ENCODE assay signal across 18 mouse cellular contexts in genomic region chr5:24172092-24172491, GRCm38 (mm10). TPM values are rescaled to one million over a fixed set of nuclear protein-coding genes. Genes with fewer than 3 reads are reported as not detected.
DNase-seq lines count a peak whose midpoint lies in the region; TF ChIP-seq lines count a peak whose summit lies in the region.
"Had no signal": no experiment of that assay in that cellular context is flagged by ENCODE, and none has a peak within 500 bp of the region (broad histone marks: within the 10 kb centered on the region; RNA-seq: fewer than 3 reads in every experiment).

No protein-coding gene starts in this region.

- no peak for TF ChIP-seq POLR2A in heart, adult 2 months (IDR thresholded peaks at IDR 0.05; ENCODE audit: insufficient read depth, low read depth, low read length)

- no peak overlapping the region for H3K9ac ChIP-seq in heart, adult 2 months (ENCODE audit: low read depth, low read length)
- H3K9ac ChIP-seq: embryonic facial prominence, embryonic 12.5 days; embryonic facial prominence, embryonic 15.5 days; hindbrain, embryonic 12.5 days; hindbrain, embryonic 15.5 days had no signal

- H3K27ac ChIP-seq in heart, adult 2 months, result no peak overlapping the region
- H3K27ac ChIP-seq in left cerebral cortex, adult 2 months, result no peak overlapping the region
- H3K27ac ChIP-seq: embryonic facial prominence, embryonic 12.5 days; embryonic facial prominence, embryonic 15.5 days; hindbrain, embryonic 12.5 days; hindbrain, embryonic 15.5 days had no signal

- no peaks in the 10 kb centered on the region for H3K4me1 ChIP-seq in heart, adult 2 months (ENCODE audit: control insufficient read depth, insufficient read depth, low read length)
- peaks cover 87% of the 10 kb centered on the region for H3K4me1 ChIP-seq in E14TG2a.4 (replicated peaks; ENCODE audit: low read depth, low read length)
- H3K4me1 ChIP-seq: embryonic facial prominence, embryonic 12.5 days; embryonic facial prominence, embryonic 15.5 days; hindbrain, embryonic 12.5 days; hindbrain, embryonic 15.5 days had no signal

- TF ChIP-seq CTCF in heart, adult 2 months (IDR thresholded peaks at IDR 0.05), result no peak
- no peak for TF ChIP-seq CTCF in E14TG2a.4 (conservative IDR thresholded peaks at IDR 0.05; ENCODE audit: low read length)
- no peak for TF ChIP-seq CTCF in left cerebral cortex, adult 2 months (IDR thresholded peaks at IDR 0.05)

- no peak for TF ChIP-seq EP300 in heart, adult 2 months (IDR thresholded peaks at IDR 0.05; ENCODE audit: insufficient read depth, low read depth, low read length)

- DNase-seq in heart, adult 11 months, result peak; percentile 60
- DNase-seq in heart, adult 2 months, result no peak
- DNase-seq in layer of hippocampus, adult 9-11 months, result peak; percentile 65
- no peak for DNase-seq in layer of hippocampus, adult 18-20 months (ENCODE audit: low spot score in 2 of 2)
- DNase-seq in brain, adult 2 months (ENCODE audit: low read depth, low spot score), result peak; percentile 28
- DNase-seq in left cerebral cortex, adult 2 months (ENCODE audit: extremely low spot score in 1 of 2, low spot score in 2 of 2), result no peak
- DNase-seq in spleen, adult 18-20 months, result no peak
- DNase-seq: adrenal gland, adult 8-10 months; adrenal gland, postnatal 25 days; cerebellum, adult 18-20 months; cerebellum, adult 9-10 months; cerebellum, postnatal 14 days; gastrocnemius, postnatal 25 days had no signal

- no peaks in the 10 kb centered on the region for H3K36me3 ChIP-seq in heart, adult 2 months (ENCODE audit: control insufficient read depth, insufficient read depth, low read length)
- peaks cover 51% of the 10 kb centered on the region for H3K36me3 ChIP-seq in E14TG2a.4 (ENCODE audit: insufficient read depth, low read length)

- intact Hi-C loops in heart, adult 2 months (cut with DNase I), result no loop called here
- intact Hi-C loops in left cerebral cortex, adult 2 months (cut with DNase I), result no loop called here

- H3K79me2 ChIP-seq in heart, adult 2 months (replicated peaks; ENCODE audit: control insufficient read depth, insufficient read depth, low read length), result no peaks in the 10 kb centered on the region

- H3K9me3 ChIP-seq in E14TG2a.4 (ENCODE audit: low read length), result no peaks in the 10 kb centered on the region
- H3K9me3 ChIP-seq: embryonic facial prominence, embryonic 12.5 days; embryonic facial prominence, embryonic 15.5 days; hindbrain, embryonic 12.5 days; hindbrain, embryonic 15.5 days had no signal

- H3K27me3 ChIP-seq in heart, adult 2 months (ENCODE audit: control insufficient read depth, insufficient read depth, low read length), result no peaks in the 10 kb centered on the region
- no peaks in the 10 kb centered on the region for H3K27me3 ChIP-seq in E14TG2a.4 (ENCODE audit: insufficient read depth, low read length)
- H3K27me3 ChIP-seq: embryonic facial prominence, embryonic 12.5 days; embryonic facial prominence, embryonic 15.5 days; hindbrain, embryonic 12.5 days; hindbrain, embryonic 15.5 days had no signal

- H3K4me3 ChIP-seq in heart, adult 2 months, result no peak overlapping the region
- H3K4me3 ChIP-seq in E14TG2a.4 (replicated peaks; ENCODE audit: low read length), result 0 out of 2 replicates have a peak overlapping the region, but pooled peaks have one; percentile 29
- no peak overlapping the region for H3K4me3 ChIP-seq in left cerebral cortex, adult 2 months
- H3K4me3 ChIP-seq: embryonic facial prominence, embryonic 12.5 days; embryonic facial prominence, embryonic 15.5 days; hindbrain, embryonic 12.5 days; hindbrain, embryonic 15.5 days had no signal

RNA-seq across cellular contexts. Expression of gene Nupl2, which starts 7.3 kb away (rescaled TPM):
- total RNA-seq in heart, adult 2 months (2021), result 1 to 10 TPM; 7.4 to 7.6 TPM
- polyA plus RNA-seq in heart, adult 2 months (2012; rRNA removed), result 5.8 and 7.3 TPM in 2 replicates
- total RNA-seq in layer of hippocampus, adult 18-20 months (2021), result 1 to 10 TPM; 9.0 to 9.7 TPM
- 10 to 100 TPM; 10.6 to 12.6 TPM for total RNA-seq in left cerebral cortex, adult 2 months (2021)

Comparison
In these comparisons a context has a peak if more than half of its experiments do, and no peak if none do; other contexts are left out.
1. DNase-seq: peak in heart, adult 11 months (single experiment), layer of hippocampus, adult 9-11 months (single experiment) and brain, adult 2 months (single experiment); none in heart, adult 2 months (0 of 2), layer of hippocampus, adult 18-20 months (0 of 2), left cerebral cortex, adult 2 months (0 of 2) and spleen, adult 18-20 months (0 of 2).